Mouse (Mus musculus) brain, embryonic 18.5 days (tissue): ENCODE data around the gene Acaa1b.

Experiments used
- DNase-seq: peaks from one replicate; pipeline ENCODE4 v3.0.0-alpha.2; 2012; ENCODE audit warnings: low read depth, low spot score

Gene Acaa1b

GRCm38 (mm10) chr9:119156278-119157201 is at the start of gene Acaa1b:
Acaa1b (minus strand) TSS chr9:119157093.
- DNase-seq: peak; percentile 26

- no peak for DNase-seq
Measured at GRCm38 (mm10) chr9:119206666-119207065, 49.8 kb upstream of the Acaa1b start.

- no peak for DNase-seq
Measured at GRCm38 (mm10) chr9:119205756-119206155, 48.9 kb upstream of the Acaa1b start.

- DNase-seq: no peak
Measured at GRCm38 (mm10) chr9:119203617-119204016, 46.7 kb upstream of the Acaa1b start.

GRCm38 (mm10) chr9:119201653-119202052 is 44.8 kb upstream of the Acaa1b start:
- DNase-seq: no peak

- no peak for DNase-seq
Measured at GRCm38 (mm10) chr9:119199151-119199861, 42.4 kb upstream of the Acaa1b start.

- no peak for DNase-seq
Measured at GRCm38 (mm10) chr9:119192202-119192990, 35.5 kb upstream of the Acaa1b start.

- DNase-seq: peak; percentile 14
Measured at GRCm38 (mm10) chr9:119181241-119181728, 24.4 kb upstream of the Acaa1b start.

- DNase-seq: no peak
Measured at GRCm38 (mm10) chr9:119179292-119179691, 22.4 kb upstream of the Acaa1b start.

- no peak for DNase-seq
Measured at GRCm38 (mm10) chr9:119167608-119168007, 10.7 kb upstream of the Acaa1b start.

GRCm38 (mm10) chr9:119165548-119165947 is 8.7 kb upstream of the Acaa1b start:
- DNase-seq: no peak

- no peak for DNase-seq
Measured at GRCm38 (mm10) chr9:119164743-119165142, 7.8 kb upstream of the Acaa1b start.

- DNase-seq: no peak
Measured at GRCm38 (mm10) chr9:119160689-119161088, 3.8 kb upstream of the Acaa1b start.

GRCm38 (mm10) chr9:119158861-119159260 is 2.0 kb upstream of the Acaa1b start, which contains the start of gene Gm47289:
Gm47289 (plus strand) TSS chr9:119159161.
- DNase-seq: no peak

- DNase-seq: no peak
Measured at GRCm38 (mm10) chr9:119155826-119156225, 1.1 kb downstream of the Acaa1b start.

- DNase-seq: no peak
Measured at GRCm38 (mm10) chr9:119155416-119155815, 1.5 kb downstream of the Acaa1b start.

GRCm38 (mm10) chr9:119151751-119152150 is 5.1 kb downstream of the Acaa1b start:
- DNase-seq: no peak

GRCm38 (mm10) chr9:119149601-119150000 is 7.3 kb downstream of the Acaa1b start:
- DNase-seq: no peak

GRCm38 (mm10) chr9:119146098-119146770 is 10.7 kb downstream of the Acaa1b start:
- no peak for DNase-seq

GRCm38 (mm10) chr9:119145638-119146037 is 11.3 kb downstream of the Acaa1b start:
- DNase-seq: no peak

GRCm38 (mm10) chr9:119145137-119145536 is 11.8 kb downstream of the Acaa1b start:
- DNase-seq: no peak
